Mouse (Mus musculus): ENCODE results near the gene Olfr3.

Gene Olfr3

DNA sequence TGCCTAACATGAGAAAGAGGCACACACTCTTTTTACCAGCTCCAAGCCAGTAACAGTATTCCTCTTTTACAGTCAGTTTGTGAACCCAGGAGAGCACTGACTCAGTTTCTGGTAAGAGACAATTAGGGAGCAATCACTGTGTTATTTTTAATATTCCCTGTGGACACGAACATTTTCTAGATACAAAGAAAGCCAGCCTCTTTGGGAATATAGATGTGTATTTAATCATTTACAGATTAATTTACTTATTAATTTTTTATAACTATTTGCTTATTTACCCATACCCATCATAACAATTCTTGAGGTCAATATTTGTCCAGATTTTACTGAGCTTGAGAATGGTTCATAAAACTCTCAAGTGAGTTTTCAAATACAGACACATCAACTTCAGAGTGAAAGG, at the start of gene Olfr3:
Olfr3 (minus strand) TSS at position 101 of the 400 bp plus-strand sequence.
- DNase-seq (ENCODE audit: low read depth, low spot score), result no peak

DNA sequence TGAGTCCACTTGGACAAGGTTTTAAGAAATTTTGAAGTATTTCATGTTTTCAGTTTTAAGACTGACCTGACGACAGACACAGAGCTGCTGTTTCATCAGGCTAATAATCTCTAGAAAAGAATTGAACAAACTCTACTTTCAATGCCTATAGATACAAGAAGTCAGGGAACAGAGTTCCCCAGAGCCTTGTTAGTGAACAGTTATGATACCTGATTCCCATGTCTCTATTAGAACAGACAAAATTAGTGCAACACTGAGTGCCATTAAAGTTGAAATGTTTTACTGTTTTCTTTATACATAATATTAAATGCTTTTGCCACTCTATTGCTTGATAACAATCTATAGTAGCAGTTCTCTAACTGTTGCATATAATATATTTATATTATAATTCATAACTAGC, 45.7 kb upstream of the Olfr3 start, which contains the start of gene Olfr351:
Olfr351 (minus strand) TSS at position 101 of the 400 bp plus-strand sequence.
- no peak for DNase-seq (ENCODE audit: low read depth, low spot score)

DNA sequence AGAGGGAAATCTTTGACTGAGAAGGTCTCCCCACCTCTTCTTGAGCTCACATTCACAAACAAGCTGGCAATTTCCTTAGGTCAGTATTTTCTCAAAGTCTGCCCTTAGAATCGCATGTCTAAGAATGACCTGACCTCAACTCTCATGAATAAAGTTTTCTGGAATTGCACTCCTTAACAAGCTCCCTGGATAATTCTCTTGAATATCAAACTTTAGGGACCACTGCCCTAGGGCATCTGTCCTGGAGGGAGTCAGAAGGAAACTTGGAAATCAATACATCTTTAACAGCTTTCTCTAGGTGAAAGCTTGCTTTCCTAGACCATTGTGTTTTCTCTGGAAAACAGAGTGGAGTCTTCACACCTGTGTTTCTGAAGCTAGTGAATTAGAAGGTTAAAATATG, 29.2 kb upstream of the Olfr3 start, which contains the start of gene Olfr350:
Olfr350 (plus strand) TSS at position 301 of the 400 bp plus-strand sequence.
- DNase-seq (ENCODE audit: low read depth, low spot score), result no peak

DNA sequence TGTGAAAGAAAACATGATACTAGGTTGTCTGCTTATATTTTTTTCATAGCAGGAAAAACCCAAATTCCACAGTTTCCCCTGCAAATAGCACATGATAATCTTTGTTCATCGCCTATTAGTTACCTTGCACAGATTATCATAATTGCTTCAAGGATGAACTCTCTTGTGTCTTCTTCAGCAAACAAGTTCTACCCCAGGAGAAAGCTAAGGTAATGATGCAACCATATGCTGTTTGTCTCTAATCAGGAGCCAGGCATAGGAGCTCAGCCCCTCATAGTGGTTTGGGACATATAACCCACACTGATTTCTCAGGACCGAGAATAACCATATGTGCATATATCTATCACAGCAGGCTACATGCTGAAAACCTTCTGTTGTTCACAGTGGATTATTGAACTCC, 26.6 kb downstream of the Olfr3 start, which contains the start of gene Olfr50:
Olfr50 (plus strand) TSS at position 301 of the 400 bp plus-strand sequence.
- DNase-seq (ENCODE audit: low read depth, low spot score), result no peak

DNA sequence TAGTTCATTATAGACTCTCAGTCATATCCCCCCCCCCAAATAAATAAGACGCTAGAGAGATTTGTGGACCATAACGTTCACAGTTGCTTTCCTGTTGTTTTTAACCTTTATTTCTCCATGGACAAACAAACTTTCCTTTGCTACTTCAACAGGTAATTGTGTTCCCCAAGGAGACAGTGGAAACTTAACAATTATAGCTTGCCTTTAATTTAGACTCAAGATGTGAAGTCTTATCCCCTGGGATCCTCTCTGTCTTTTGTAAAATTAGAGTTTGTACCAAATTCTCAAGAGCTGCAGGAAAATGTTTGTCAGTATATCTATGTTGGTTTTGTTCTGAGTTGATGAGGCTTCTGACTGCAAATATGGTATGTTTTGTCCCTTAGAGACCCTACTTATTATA, 32.9 kb downstream of the Olfr3 start, which contains the start of gene Olfr348:
Olfr348 (plus strand) TSS at position 301 of the 400 bp plus-strand sequence.
- DNase-seq (ENCODE audit: low read depth, low spot score), result no peak

All from brain, embryonic 18.5 days (tissue).